ENCODE assay signal across 14 mouse cellular contexts in the genomic region with DNA sequence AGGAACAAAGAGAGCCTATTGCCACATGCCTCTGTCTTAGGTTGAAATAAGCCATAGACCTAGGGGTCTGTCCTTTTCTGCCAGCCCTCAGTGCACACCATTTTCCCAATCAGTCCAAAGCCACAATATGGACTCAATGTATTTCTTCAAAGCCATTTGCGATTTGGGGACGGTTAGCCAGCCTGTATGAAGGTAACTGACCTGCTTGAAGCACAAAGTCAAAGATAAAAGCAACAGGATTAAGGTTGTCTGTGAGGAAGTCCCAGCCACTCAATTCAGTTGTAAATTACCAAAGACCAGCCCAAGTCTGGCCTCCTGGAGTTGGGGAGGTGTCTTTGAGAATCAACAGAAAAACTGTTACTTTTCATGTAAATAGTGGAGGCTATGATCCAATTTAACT.
DNase-seq lines count a peak whose midpoint lies in the region.
"Had no signal": no experiment of that assay in that cellular context is flagged by ENCODE, and none has a peak within 500 bp of the region (broad histone marks: within the 10 kb centered on the region; RNA-seq: fewer than 3 reads in every experiment).

No protein-coding gene starts in this region.

- DNase-seq in ES-CJ7 (ENCODE audit: low read depth, low spot score): peak; percentile 64
- peak; percentile 70 for DNase-seq in R1 (ENCODE audit: low read depth, low spot score)
- no peak for DNase-seq in liver
- DNase-seq in layer of hippocampus, adult 9-11 months: no peak
- DNase-seq in adrenal gland, adult 18-20 months (ENCODE audit: low spot score in 2 of 2): no peak
- DNase-seq: adrenal gland, adult 8-10 months; adrenal gland, postnatal 14 days; adrenal gland, postnatal 36 days; cerebellum, adult 11-12 months; cerebellum, adult 2 months; cerebellum, adult 9-10 months; cerebellum, postnatal 10 days; cerebellum, postnatal 25 days; forebrain, postnatal 0 days had no signal

Comparison
In these comparisons a context has a peak if more than half of its experiments do, and no peak if none do; other contexts are left out.
1. DNase-seq: peak in ES-CJ7 (single experiment) and R1 (single experiment); none in liver (single experiment), layer of hippocampus, adult 9-11 months (single experiment) and adrenal gland, adult 18-20 months (0 of 2).